In the genomic region with DNA sequence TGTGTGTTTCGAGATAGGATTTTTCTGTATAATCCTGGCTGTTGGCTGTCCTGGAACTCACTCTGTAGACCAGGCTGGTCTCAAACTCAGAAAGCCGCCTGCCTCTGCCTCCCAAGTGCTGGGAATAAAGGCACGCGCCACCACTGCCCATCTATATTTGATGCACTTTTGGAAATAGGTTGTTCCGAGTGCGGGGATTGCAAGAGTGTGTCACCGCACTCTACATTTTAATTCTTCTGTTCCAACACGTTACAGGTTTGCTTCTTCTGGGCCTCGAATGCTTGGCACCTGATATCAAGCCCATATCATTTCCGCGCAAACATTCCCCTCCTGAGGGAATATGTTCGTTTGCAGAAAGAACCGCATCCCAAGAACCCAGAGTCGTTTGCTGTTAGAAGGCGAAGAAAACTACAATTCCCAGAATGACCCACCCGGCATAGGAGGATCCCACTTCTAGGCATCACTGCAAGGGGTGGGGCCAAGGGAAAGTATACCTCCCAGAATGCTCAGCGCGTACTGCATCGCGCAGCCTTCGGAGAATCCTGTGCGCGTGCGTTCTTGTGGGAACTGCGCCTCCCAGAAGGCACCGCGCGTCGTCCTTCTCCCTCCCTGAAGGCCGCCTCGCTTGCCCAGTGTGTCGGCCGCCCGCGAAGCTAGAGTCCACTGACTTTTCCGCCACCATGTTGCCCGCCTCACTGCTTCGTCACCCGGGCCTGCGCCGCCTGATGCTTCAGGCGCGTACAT, we compare ENCODE assay signal across 8 mouse cellular contexts. TPM values are rescaled to one million over a fixed set of nuclear protein-coding genes. Genes with fewer than 3 reads are reported as not detected.
DNase-seq lines count a peak whose midpoint lies in the region; ATAC-seq and TF ChIP-seq lines count a peak whose summit lies in the region.

No protein-coding gene starts in this region.

- peak overlapping the region; percentile 93 for H3K9ac ChIP-seq in heart, embryonic 11.5 days (ENCODE audit: low read depth, low read length)
- peak overlapping the region; percentile 96 for H3K9ac ChIP-seq in kidney, embryonic 16.5 days (replicated peaks; ENCODE audit: low read length)
- H3K9ac ChIP-seq in liver, embryonic 11.5 days (ENCODE audit: low read depth, low read length): peak overlapping the region; percentile 90
- H3K9ac ChIP-seq in stomach, embryonic 14.5 days (replicated peaks; ENCODE audit: low read depth, low read length): peak overlapping the region; percentile 76

- peaks cover 34% of the 10 kb centered on the region for H3K27me3 ChIP-seq in erythroblast, embryonic 14.5 days (ENCODE audit: control insufficient read depth)
- peaks cover 14% of the 10 kb centered on the region for H3K27me3 ChIP-seq in heart, embryonic 11.5 days (ENCODE audit: control insufficient read depth, insufficient read depth, low read length)
- peaks cover 7% of the 10 kb centered on the region for H3K27me3 ChIP-seq in kidney, embryonic 16.5 days (ENCODE audit: insufficient read depth, low read length)
- H3K27me3 ChIP-seq in liver, embryonic 11.5 days (replicated peaks; ENCODE audit: control insufficient read depth, insufficient read depth, low read length): peaks cover 19% of the 10 kb centered on the region
- H3K27me3 ChIP-seq in myocyte (ENCODE audit: control insufficient read depth, insufficient read depth, insufficient read length): no peaks in the 10 kb centered on the region
- H3K27me3 ChIP-seq in stomach, embryonic 14.5 days (ENCODE audit: control insufficient read depth, insufficient read depth, low read length): 0 out of 2 replicates have a peak, but pooled peaks cover 3% of the 10 kb centered on the region

- peaks cover 98% of the 10 kb centered on the region for H3K4me1 ChIP-seq in erythroblast, embryonic 14.5 days (ENCODE audit: control insufficient read depth)
- peaks cover 44% of the 10 kb centered on the region for H3K4me1 ChIP-seq in heart, embryonic 11.5 days (ENCODE audit: control insufficient read depth, insufficient read depth, low read length)
- peaks cover 57% of the 10 kb centered on the region for H3K4me1 ChIP-seq in kidney, embryonic 16.5 days (ENCODE audit: insufficient read depth, low read length)
- peaks cover 61% of the 10 kb centered on the region for H3K4me1 ChIP-seq in liver, embryonic 11.5 days (replicated peaks; ENCODE audit: control insufficient read depth, insufficient read depth, low read length)
- peaks cover 37% of the 10 kb centered on the region for H3K4me1 ChIP-seq in stomach, embryonic 14.5 days (ENCODE audit: control insufficient read depth, insufficient read depth, low read length)

- H3K36me3 ChIP-seq in erythroblast, embryonic 14.5 days (ENCODE audit: control insufficient read depth): peaks cover 41% of the 10 kb centered on the region
- H3K36me3 ChIP-seq in heart, embryonic 11.5 days (ENCODE audit: control insufficient read depth, insufficient read depth, low read length): peaks cover 23% of the 10 kb centered on the region
- H3K36me3 ChIP-seq in kidney, embryonic 16.5 days (ENCODE audit: insufficient read depth, low read length): peaks cover 34% of the 10 kb centered on the region
- H3K36me3 ChIP-seq in liver, embryonic 11.5 days (ENCODE audit: control insufficient read depth, insufficient read depth, low read length): peaks cover 29% of the 10 kb centered on the region
- H3K36me3 ChIP-seq in myocyte (ENCODE audit: control insufficient read depth, insufficient read depth): peaks cover 15% of the 10 kb centered on the region
- peaks cover 27% of the 10 kb centered on the region; the same call in 1 of the 2 replicates for H3K36me3 ChIP-seq in stomach, embryonic 14.5 days (ENCODE audit: control insufficient read depth, insufficient read depth, low read length)

- peak overlapping the region; percentile 26 for H3ac ChIP-seq in myocyte (ENCODE audit: control insufficient read depth, insufficient read length)

- H3K4me2 ChIP-seq in heart, embryonic 11.5 days: peak overlapping the region; percentile 94
- peak overlapping the region; percentile 85 for H3K4me2 ChIP-seq in kidney, embryonic 16.5 days (replicated peaks; ENCODE audit: low read depth, low read length)
- H3K4me2 ChIP-seq in liver, embryonic 11.5 days: peak overlapping the region; percentile 75
- H3K4me2 ChIP-seq in myocyte (ENCODE audit: low read depth): peak overlapping the region; percentile 96
- H3K4me2 ChIP-seq in stomach, embryonic 14.5 days (replicated peaks; ENCODE audit: low read depth, low read length): peak overlapping the region; percentile 65

- TF ChIP-seq POLR2A in myocyte (IDR thresholded peaks at IDR 0.05; ENCODE audit: insufficient read length, low read depth): peak; percentile 98

- H3K9me3 ChIP-seq in erythroblast, embryonic 14.5 days (ENCODE audit: control insufficient read depth, low read length): peaks cover 2% of the 10 kb centered on the region; the same call in 1 of the 2 replicates
- no peaks in the 10 kb centered on the region for H3K9me3 ChIP-seq in heart, embryonic 11.5 days (replicated peaks; ENCODE audit: control insufficient read depth, low read length)
- no peaks in the 10 kb centered on the region for H3K9me3 ChIP-seq in kidney, embryonic 16.5 days (ENCODE audit: low read length)
- no peaks in the 10 kb centered on the region for H3K9me3 ChIP-seq in liver, embryonic 11.5 days (ENCODE audit: control insufficient read depth, low read length)
- no peaks in the 10 kb centered on the region for H3K9me3 ChIP-seq in stomach, embryonic 14.5 days (ENCODE audit: control insufficient read depth, low read depth, low read length)

- peak; percentile 64 for ATAC-seq in CD4-positive, CD25-positive, alpha-beta regulatory T cell, adult 4 months
- peak; percentile 78 for ATAC-seq in heart, embryonic 11.5 days (replicated peaks; ENCODE audit: insufficient number of reproducible peaks, low FRiP score, low TSS enrichment)
- peak; percentile 89 for ATAC-seq in kidney, embryonic 16.5 days (ENCODE audit: low FRiP score, low TSS enrichment)
- peak; percentile 83 for ATAC-seq in liver, embryonic 11.5 days (replicated peaks; ENCODE audit: low FRiP score)
- peak; percentile 88 for ATAC-seq in stomach, embryonic 14.5 days (ENCODE audit: insufficient number of reproducible peaks, insufficient read depth, low FRiP score, low read depth)

- H3K79me2 ChIP-seq in myocyte (ENCODE audit: control insufficient read depth, insufficient read depth): peaks cover 31% of the 10 kb centered on the region

- peak overlapping the region; percentile 82 for H3K27ac ChIP-seq in heart, embryonic 11.5 days (ENCODE audit: low read depth, low read length)
- peak overlapping the region; percentile 89 for H3K27ac ChIP-seq in kidney, embryonic 16.5 days (ENCODE audit: low read length)
- peak overlapping the region; percentile 88 for H3K27ac ChIP-seq in liver, embryonic 11.5 days (ENCODE audit: low read depth, low read length)
- H3K27ac ChIP-seq in stomach, embryonic 14.5 days (ENCODE audit: low read length): peak overlapping the region; percentile 80

- peak overlapping the region; percentile 86 for H3K4me3 ChIP-seq in erythroblast, embryonic 14.5 days (replicated peaks)
- peak overlapping the region; percentile 84 for H3K4me3 ChIP-seq in heart, embryonic 11.5 days (ENCODE audit: low read depth, low read length)
- H3K4me3 ChIP-seq in kidney, embryonic 16.5 days (ENCODE audit: low read length): peak overlapping the region; percentile 65
- peak overlapping the region; percentile 80 for H3K4me3 ChIP-seq in liver, embryonic 11.5 days (ENCODE audit: low read depth, low read length)
- H3K4me3 ChIP-seq in myocyte: peak overlapping the region; percentile 63
- H3K4me3 ChIP-seq in stomach, embryonic 14.5 days (ENCODE audit: low read depth, low read length): peak overlapping the region; percentile 66

- under 1% methylated on average over 43 of the region's 43 CpGs for WGBS in heart, embryonic 11.5 days (ENCODE audit: insufficient replicate concordance)
- WGBS in kidney, embryonic 16.5 days: 1% methylated on average over 43 of the region's 43 CpGs
- WGBS in liver, embryonic 11.5 days: 1% methylated on average over 43 of the region's 43 CpGs
- under 1% methylated on average over 43 of the region's 43 CpGs for WGBS in stomach, embryonic 14.5 days

- DNase-seq in brain, embryonic 18.5 days (ENCODE audit: low read depth, low spot score): peak; percentile 98
- DNase-seq in liver, embryonic 11.5 days (ENCODE audit: low spot score): peak; percentile 89

RNA-seq across cellular contexts. Expression of gene Cbarp, which starts 1.3 kb away (rescaled TPM):
- 1 to 10 TPM; 1.3 to 1.4 TPM for polyA plus RNA-seq in CD4-positive, CD25-positive, alpha-beta regulatory T cell, adult 4 months (2017; shearing (Covaris generic))
- 0.15 and 0.52 TPM in 2 replicates for polyA plus RNA-seq in erythroblast, embryonic 14.5 days (2012)
- 2.5 and 2.7 TPM in 2 replicates for polyA plus RNA-seq in heart, embryonic 11.5 days (2014; fragmentation: Nextera tagmentation; extraction: Ambion mirVana)
- polyA plus RNA-seq in kidney, embryonic 16.5 days (2015; fragmentation: Nextera tagmentation; extraction: Ambion mirVana): 6.4 and 7.3 TPM in 2 replicates
- 2.8 and 3.1 TPM in 2 replicates for polyA plus RNA-seq in liver, embryonic 11.5 days (2014; fragmentation: Nextera tagmentation; extraction: Ambion mirVana)
- 10.0 TPM for polyA plus RNA-seq in myocyte (2012; fragmentation: generic; extraction: Trizol)
- 7.5 and 10.1 TPM in 2 replicates for polyA plus RNA-seq in stomach, embryonic 14.5 days (2014; fragmentation: Nextera tagmentation; extraction: Ambion mirVana)

RNA-seq across cellular contexts. Expression of gene Atp5d, which starts 3.5 kb away (rescaled TPM):
- 100 to 1,000 TPM; 303 to 370 TPM for polyA plus RNA-seq in CD4-positive, CD25-positive, alpha-beta regulatory T cell, adult 4 months (2017; shearing (Covaris generic))
- 139 and 144 TPM in 2 replicates for polyA plus RNA-seq in erythroblast, embryonic 14.5 days (2012)
- polyA plus RNA-seq in heart, embryonic 11.5 days (2014; fragmentation: Nextera tagmentation; extraction: Ambion mirVana): 772 and 785 TPM in 2 replicates
- 676 and 688 TPM in 2 replicates for polyA plus RNA-seq in kidney, embryonic 16.5 days (2015; fragmentation: Nextera tagmentation; extraction: Ambion mirVana)
- 482 and 514 TPM in 2 replicates for polyA plus RNA-seq in liver, embryonic 11.5 days (2014; fragmentation: Nextera tagmentation; extraction: Ambion mirVana)
- 1,163 TPM for polyA plus RNA-seq in myocyte (2012; fragmentation: generic; extraction: Trizol)
- 481 and 531 TPM in 2 replicates for polyA plus RNA-seq in stomach, embryonic 14.5 days (2014; fragmentation: Nextera tagmentation; extraction: Ambion mirVana)

RNA-seq across cellular contexts. Expression of gene Midn, which starts 6.1 kb away (rescaled TPM):
- polyA plus RNA-seq in CD4-positive, CD25-positive, alpha-beta regulatory T cell, adult 4 months (2017; shearing (Covaris generic)): 1 to 10 TPM; 4.6 to 8.2 TPM
- 7.0 and 9.3 TPM in 2 replicates for polyA plus RNA-seq in erythroblast, embryonic 14.5 days (2012)
- polyA plus RNA-seq in heart, embryonic 11.5 days (2014; fragmentation: Nextera tagmentation; extraction: Ambion mirVana): 29.5 and 31.9 TPM in 2 replicates
- 15.9 and 16.8 TPM in 2 replicates for polyA plus RNA-seq in kidney, embryonic 16.5 days (2015; fragmentation: Nextera tagmentation; extraction: Ambion mirVana)
- polyA plus RNA-seq in liver, embryonic 11.5 days (2014; fragmentation: Nextera tagmentation; extraction: Ambion mirVana): 19.2 and 20.1 TPM in 2 replicates
- polyA plus RNA-seq in myocyte (2012; fragmentation: generic; extraction: Trizol): 131 TPM
- polyA plus RNA-seq in stomach, embryonic 14.5 days (2014; fragmentation: Nextera tagmentation; extraction: Ambion mirVana): 29.3 and 32.1 TPM in 2 replicates

RNA-seq across cellular contexts. Expression of gene Cirbp, which starts 23.8 kb away (rescaled TPM):
- 100 to 1,000 TPM; 124 to 272 TPM for polyA plus RNA-seq in CD4-positive, CD25-positive, alpha-beta regulatory T cell, adult 4 months (2017; shearing (Covaris generic))
- 3.9 and 4.3 TPM in 2 replicates for polyA plus RNA-seq in erythroblast, embryonic 14.5 days (2012)
- 49.1 and 52.7 TPM in 2 replicates for polyA plus RNA-seq in heart, embryonic 11.5 days (2014; fragmentation: Nextera tagmentation; extraction: Ambion mirVana)
- polyA plus RNA-seq in kidney, embryonic 16.5 days (2015; fragmentation: Nextera tagmentation; extraction: Ambion mirVana): 96.2 and 101 TPM in 2 replicates
- polyA plus RNA-seq in liver, embryonic 11.5 days (2014; fragmentation: Nextera tagmentation; extraction: Ambion mirVana): 22.5 and 25.1 TPM in 2 replicates
- 54.2 TPM for polyA plus RNA-seq in myocyte (2012; fragmentation: generic; extraction: Trizol)
- polyA plus RNA-seq in stomach, embryonic 14.5 days (2014; fragmentation: Nextera tagmentation; extraction: Ambion mirVana): 92.7 and 105 TPM in 2 replicates

RNA-seq across cellular contexts. Expression of gene Stk11, which starts 26.4 kb away (rescaled TPM):
- polyA plus RNA-seq in CD4-positive, CD25-positive, alpha-beta regulatory T cell, adult 4 months (2017; shearing (Covaris generic)): 10 to 100 TPM; 19.2 to 30.7 TPM
- 69.2 and 71.6 TPM in 2 replicates for polyA plus RNA-seq in erythroblast, embryonic 14.5 days (2012)
- 16.5 and 20.0 TPM in 2 replicates for polyA plus RNA-seq in heart, embryonic 11.5 days (2014; fragmentation: Nextera tagmentation; extraction: Ambion mirVana)
- polyA plus RNA-seq in kidney, embryonic 16.5 days (2015; fragmentation: Nextera tagmentation; extraction: Ambion mirVana): 18.2 and 20.2 TPM in 2 replicates
- 25.1 and 33.5 TPM in 2 replicates for polyA plus RNA-seq in liver, embryonic 11.5 days (2014; fragmentation: Nextera tagmentation; extraction: Ambion mirVana)
- 150 TPM for polyA plus RNA-seq in myocyte (2012; fragmentation: generic; extraction: Trizol)
- 25.2 and 25.9 TPM in 2 replicates for polyA plus RNA-seq in stomach, embryonic 14.5 days (2014; fragmentation: Nextera tagmentation; extraction: Ambion mirVana)

Comparison
In these comparisons a context has a peak if more than half of its experiments do, and no peak if none do; other contexts are left out.
1. Peak in every context shown above with its lines: DNase-seq, ATAC-seq, H3K4me3 ChIP-seq and H3K27ac ChIP-seq.